Mouse (Mus musculus) heart, embryonic 16.5 days (tissue): ENCODE data around the gene Atcay. TPM values are rescaled to one million over a fixed set of nuclear protein-coding genes. Genes with fewer than 3 reads are reported as not detected.
A peak's percentile ranks its signal among the peaks of the same experiment; 100 is the strongest.
"Not testable (repeated sequence)": the region's sequence is repeated elsewhere in the genome, so short reads cannot be mapped to it uniquely, and the experiment has no call there.

Experiments used
- ATAC-seq: fragments of 200-750 bp; cut with Nextera tagmentation; replicated peaks from 2 replicates; pipeline ENCODE4 v1.8.0; 2017; ENCODE audit warnings: moderate number of reproducible peaks; ENCODE audit not compliant: insufficient read depth, low FRiP score; ENCODE audit errors: extremely low read depth
- H3K27ac ChIP-seq: fragments of 300-500 bp; sonication (generic); 2 replicates; pipeline ENCODE4 v1.5.1; 2014; ENCODE audit warnings: mild to moderate bottlenecking, low read length, control low read depth, moderate library complexity
- H3K27me3 ChIP-seq: fragments of 300-500 bp; sonication (generic); 2 replicates; pipeline ENCODE4 v1.6.1; 2014; ENCODE audit warnings: low read length, mixed read lengths; ENCODE audit not compliant: control insufficient read depth, insufficient read depth
- H3K36me3 ChIP-seq: fragments of 300-500 bp; sonication (generic); 2 replicates; pipeline ENCODE4 v1.6.1; 2014; ENCODE audit not compliant: control insufficient read depth, insufficient read depth
- H3K4me1 ChIP-seq: fragments of 300-500 bp; sonication (generic); 2 replicates; pipeline ENCODE4 v1.6.1; 2014; ENCODE audit warnings: low read length, mixed read lengths; ENCODE audit not compliant: control insufficient read depth, insufficient read depth
- H3K4me2 ChIP-seq: fragments of 300-500 bp; sonication (generic); 2 replicates; pipeline ENCODE4 v1.6.1; 2014; ENCODE audit warnings: low read depth, mild to moderate bottlenecking, control low read depth, low read length
- H3K4me3 ChIP-seq: fragments of 300-500 bp; sonication (generic); 2 replicates; pipeline ENCODE4 v1.5.1; 2014; ENCODE audit warnings: mild to moderate bottlenecking, control low read depth, low read length
- H3K9ac ChIP-seq: fragments of 300-500 bp; sonication (generic); 2 replicates; pipeline ENCODE4 v1.6.1; 2014; ENCODE audit warnings: low read length, control low read depth
- H3K9me3 ChIP-seq: fragments of 300-500 bp; sonication (generic); replicated peaks from 2 replicates; pipeline ENCODE4 v1.6.1; 2016; ENCODE audit warnings: low read length; ENCODE audit not compliant: control insufficient read depth
- WGBS: fragments of 180-500 bp; shearing (Covaris S2); extraction: QIAGEN DNeasy Blood & Tissue Kit; methylation state at CpG from one replicate; pipeline ENCODE4 v1.1.7; 2014; 5-methylcytosine and 5-hydroxymethylcytosine counted together
- polyA plus RNA-seq: library from polyadenylated mRNA; unstranded; fragments of >200 nt; fragmentation: Nextera tagmentation; extraction: Ambion mirVana; gene quantifications from 2 replicates; pipeline ENCODE4 v1.2.1, GENCODE M21; 2015

The Atcay gene
- polyA plus RNA-seq, 1 experiment from 2014 or later: 0.33 TPM

DNA sequence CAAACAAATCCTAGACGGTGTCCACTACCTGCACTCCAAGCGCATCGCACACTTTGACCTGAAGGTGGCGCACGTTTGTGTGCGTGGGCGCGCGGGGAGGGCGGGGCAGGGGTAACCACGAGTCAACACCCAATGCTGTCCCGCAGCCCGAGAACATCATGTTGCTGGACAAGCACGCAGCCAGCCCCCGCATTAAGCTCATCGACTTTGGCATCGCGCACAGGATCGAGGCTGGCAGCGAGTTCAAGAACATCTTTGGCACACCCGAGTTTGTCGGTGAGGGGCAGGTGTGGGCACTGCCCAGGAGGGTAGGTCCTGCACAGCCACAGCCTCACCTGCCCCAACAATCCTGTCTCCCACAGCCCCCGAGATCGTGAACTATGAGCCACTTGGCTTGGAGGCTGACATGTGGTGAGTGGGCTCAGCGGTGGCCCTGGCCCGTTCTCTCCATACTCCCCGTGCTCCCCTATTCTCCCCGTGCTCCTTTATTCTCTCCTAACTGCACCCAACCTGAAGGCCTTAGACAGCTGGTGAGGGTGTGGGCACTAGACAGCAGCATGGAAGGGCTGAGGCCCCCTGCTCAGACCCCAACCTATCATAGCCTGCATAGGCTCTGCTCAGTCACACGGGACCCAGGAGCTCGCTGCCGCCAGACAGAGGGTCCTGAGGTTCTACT, 40.3 kb downstream of the Atcay start:
- Histone ChIP-seq H3K27ac (no peak overlapping the region), H3K27me3 (0 out of 2 replicates have a peak, but pooled peaks cover 4% of the 10 kb centered on the region), H3K9me3 (no peaks in the 10 kb centered on the region), H3K9ac (no peak overlapping the region), H3K4me2 (no peak overlapping the region), H3K4me1 (peaks cover 24% of the 10 kb centered on the region), H3K4me3 (no peak overlapping the region), H3K36me3 (peaks cover 15% of the 10 kb centered on the region)
- ATAC-seq: no peak
- 67% methylated on average over 31 of the region's 31 CpGs for WGBS

DNA sequence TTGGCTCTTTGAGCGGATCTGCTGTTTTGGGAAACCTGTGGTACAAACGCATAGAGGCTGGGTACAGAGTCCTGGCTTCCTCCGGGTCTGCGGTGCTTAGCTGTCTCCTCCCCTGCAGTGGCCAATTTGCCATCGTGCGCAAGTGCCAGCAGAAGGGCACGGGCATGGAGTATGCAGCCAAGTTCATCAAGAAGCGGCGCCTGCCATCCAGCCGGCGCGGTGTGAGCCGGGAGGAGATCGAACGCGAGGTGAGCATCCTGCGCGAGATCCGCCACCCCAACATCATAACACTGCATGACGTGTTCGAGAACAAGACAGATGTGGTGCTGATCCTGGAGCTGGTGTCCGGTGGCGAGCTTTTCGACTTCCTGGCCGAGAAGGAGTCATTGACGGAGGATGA, 40.8 kb downstream of the Atcay start:
- peaks cover 29% of the 10 kb centered on the region for H3K4me1 ChIP-seq
- H3K4me2 ChIP-seq: no peak overlapping the region
- H3K27ac ChIP-seq: no peak overlapping the region
- no peak overlapping the region for H3K9ac ChIP-seq
- H3K36me3 ChIP-seq: peaks cover 16% of the 10 kb centered on the region
- no peaks in the 10 kb centered on the region for H3K9me3 ChIP-seq
- no peak for ATAC-seq
- no peak overlapping the region for H3K4me3 ChIP-seq
- no peaks in the 10 kb centered on the region for H3K27me3 ChIP-seq
- 82% methylated on average over 26 of the region's 26 CpGs for WGBS

DNA sequence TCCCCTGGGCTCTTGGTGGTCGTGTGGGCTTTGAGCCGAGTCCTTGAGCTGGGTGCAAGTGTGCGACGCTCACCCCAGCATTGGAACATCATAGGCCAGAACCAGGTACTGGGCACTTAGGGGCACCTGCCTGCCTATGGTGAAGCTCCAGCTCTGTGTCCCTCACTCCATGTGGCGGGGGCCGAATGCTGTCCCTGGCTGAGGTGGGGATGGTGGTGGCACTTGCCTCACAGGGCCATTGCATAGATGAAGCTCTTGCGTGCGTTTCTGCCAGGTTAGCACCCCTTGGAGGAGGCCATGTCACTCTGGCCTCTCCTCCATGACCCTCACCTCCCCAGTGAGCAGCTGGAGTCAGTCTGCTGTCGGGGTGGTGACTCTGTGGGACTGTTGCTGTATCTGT, 43.5 kb downstream of the Atcay start:
- peaks cover 24% of the 10 kb centered on the region for H3K4me1 ChIP-seq
- no peaks in the 10 kb centered on the region for H3K27me3 ChIP-seq
- 93% methylated on average over 9 of the region's 9 CpGs for WGBS
- no peak overlapping the region for H3K27ac ChIP-seq
- H3K4me3 ChIP-seq: no peak overlapping the region
- H3K36me3 ChIP-seq: peaks cover 21% of the 10 kb centered on the region
- no peak overlapping the region for H3K9ac ChIP-seq
- H3K9me3 ChIP-seq: no peaks in the 10 kb centered on the region
- no peak for ATAC-seq
- no peak overlapping the region for H3K4me2 ChIP-seq

DNA sequence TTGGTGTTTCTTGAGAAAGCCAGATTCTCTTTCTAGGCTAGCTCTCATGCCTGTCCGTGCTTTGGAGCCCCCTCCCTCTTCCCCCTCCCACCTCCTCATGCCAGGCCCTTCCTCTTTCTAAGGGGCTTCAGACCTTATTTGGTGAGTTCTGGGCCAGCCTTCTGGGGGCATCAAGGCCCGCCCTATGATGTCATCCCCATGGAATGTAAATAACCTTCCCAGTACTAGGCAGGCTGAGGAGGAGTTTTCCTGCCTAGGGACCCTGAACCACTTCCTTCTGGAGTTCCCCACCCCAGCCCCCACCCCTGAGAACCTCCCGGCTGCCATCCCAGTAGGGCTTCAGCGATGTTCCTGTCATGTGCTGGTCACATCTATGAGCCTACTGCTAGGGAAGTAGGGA, 45.9 kb downstream of the Atcay start:
- Histone ChIP-seq H3K36me3 (peaks cover 35% of the 10 kb centered on the region), H3K4me1 (peaks cover 20% of the 10 kb centered on the region), H3K4me2 (no peak overlapping the region), H3K9me3 (no peaks in the 10 kb centered on the region), H3K9ac (no peak overlapping the region), H3K27ac (peak overlapping the region; percentile 43), H3K4me3 (no peak overlapping the region), H3K27me3 (no peaks in the 10 kb centered on the region)
- ATAC-seq: no peak; the same call in 1 of the 2 replicates
- 13% methylated on average over 4 of the region's 4 CpGs for WGBS

DNA sequence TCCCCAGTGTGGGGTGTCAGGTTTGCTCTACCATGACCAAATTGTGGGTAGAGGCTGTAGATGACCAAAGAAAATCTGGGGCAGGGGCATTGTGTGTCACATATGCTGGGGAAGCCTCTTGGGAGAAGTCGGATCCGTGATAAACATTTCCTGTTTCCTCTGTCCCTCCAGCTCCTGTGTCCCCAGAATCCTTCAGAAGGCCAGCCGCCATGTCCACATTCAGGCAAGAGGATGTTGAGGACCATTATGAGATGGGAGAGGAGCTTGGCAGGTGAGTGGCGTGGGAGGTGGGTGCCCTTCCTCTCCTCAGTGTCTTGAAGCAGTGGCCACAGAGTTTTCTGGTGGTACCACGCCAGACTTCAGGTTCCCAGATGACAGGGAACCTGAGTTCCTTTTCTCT, 46.8 kb downstream of the Atcay start, which contains the start of gene 4930442H23Rik:
Gene 4930442H23Rik, minus strand, starts transcription at position 45 of the 400 bp plus-strand sequence.
- Histone ChIP-seq H3K27ac (peak within 1 kb of the TSS; percentile 88), H3K9ac (peak within 1 kb of the TSS; percentile 86), H3K27me3 (no peaks in the 10 kb centered on the region), H3K4me2 (peak within 1 kb of the TSS; percentile 75), H3K4me1 (peaks cover 20% of the 10 kb centered on the region), H3K4me3 (peak within 1 kb of the TSS; percentile 79), H3K36me3 (peaks cover 44% of the 10 kb centered on the region), H3K9me3 (no peaks in the 10 kb centered on the region)
- 74% methylated on average over 5 of the region's 5 CpGs for WGBS
- no peak for ATAC-seq

DNA sequence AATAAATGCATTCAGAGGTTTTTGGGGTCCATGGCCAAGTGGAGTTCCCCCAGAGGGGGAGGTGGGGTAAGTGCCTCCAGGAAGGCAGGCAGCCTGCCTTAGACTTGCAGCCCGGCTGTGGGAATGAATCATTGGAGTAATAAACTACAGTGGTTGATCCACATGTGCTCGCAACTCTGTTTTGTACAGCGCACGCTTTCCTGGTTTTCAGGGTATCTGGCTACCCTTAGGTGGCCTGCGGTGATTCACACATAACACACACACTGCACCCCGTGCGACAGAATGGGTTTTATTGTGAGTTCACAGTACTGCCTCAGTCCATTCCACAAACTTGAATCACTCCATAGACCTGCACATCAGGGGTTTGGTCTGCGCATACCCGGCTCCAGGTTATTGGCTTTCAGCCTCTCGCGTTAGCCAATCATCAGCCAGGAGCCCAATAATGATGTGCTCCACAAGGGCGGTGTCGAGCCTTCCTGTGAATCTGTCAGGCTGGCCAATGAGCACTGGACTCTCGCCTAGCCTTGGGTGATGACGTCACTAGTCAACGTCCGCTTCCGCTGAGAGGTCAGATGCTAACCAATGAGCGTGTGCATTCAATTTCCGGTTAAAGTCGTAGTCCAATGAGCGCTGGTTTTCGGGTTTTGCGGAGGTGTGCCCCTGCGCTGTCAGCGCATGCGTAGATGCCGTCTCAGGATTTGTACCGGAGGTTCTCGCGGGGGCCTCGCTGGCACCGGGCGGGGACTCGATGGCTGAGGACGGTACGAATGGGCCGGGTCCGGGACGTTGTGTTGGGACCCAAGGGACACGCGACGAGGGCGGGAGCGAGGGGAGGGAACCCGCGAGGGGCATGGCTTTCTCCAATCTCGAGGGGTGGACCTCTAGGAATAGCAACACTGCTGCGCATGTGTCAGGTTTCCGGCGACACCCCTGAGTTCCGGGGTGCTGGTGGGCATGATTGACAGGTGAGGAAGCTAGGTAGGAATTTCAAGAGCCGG, 48.0 kb downstream of the Atcay start, which contains the start of gene Dapk3:
Gene Dapk3, plus strand, starts transcription at position 670 of the 998 bp plus-strand sequence.
- H3K4me2 ChIP-seq: peak within 1 kb of the TSS; percentile 75
- H3K9me3 ChIP-seq: no peaks in the 10 kb centered on the region
- H3K36me3 ChIP-seq: peaks cover 53% of the 10 kb centered on the region
- peak; percentile 94 for ATAC-seq
- H3K9ac ChIP-seq: peak within 1 kb of the TSS; percentile 86
- WGBS: 5% methylated on average over 53 of the region's 53 CpGs
- peaks cover 30% of the 10 kb centered on the region for H3K4me1 ChIP-seq
- H3K27ac ChIP-seq: peak within 1 kb of the TSS; percentile 88
- no peaks in the 10 kb centered on the region for H3K27me3 ChIP-seq
- peak within 1 kb of the TSS; percentile 79 for H3K4me3 ChIP-seq

DNA sequence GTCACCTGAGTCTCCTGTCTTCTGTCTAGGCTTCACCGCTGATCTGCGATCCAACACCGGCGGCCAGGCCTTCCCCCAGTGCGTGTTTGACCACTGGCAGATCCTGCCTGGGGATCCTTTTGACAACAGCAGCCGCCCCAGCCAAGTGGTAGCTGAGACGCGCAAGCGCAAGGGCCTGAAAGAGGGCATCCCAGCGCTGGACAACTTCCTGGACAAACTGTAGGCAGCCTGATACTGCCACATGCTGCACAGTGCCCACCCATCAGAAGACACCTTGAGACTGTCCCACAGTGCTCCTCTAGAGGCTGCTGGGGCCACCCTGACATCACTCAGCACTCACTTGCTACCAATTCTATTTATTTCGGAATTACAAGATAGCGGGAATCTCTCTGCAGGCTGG, 48.8 kb downstream of the Atcay start:
- Histone ChIP-seq H3K4me1 (peaks cover 32% of the 10 kb centered on the region), H3K27ac (peak overlapping the region; percentile 41; the same call in 1 of the 2 replicates), H3K36me3 (peaks cover 53% of the 10 kb centered on the region)
- not testable (repeated sequence) for ATAC-seq, H3K9me3 ChIP-seq, H3K9ac ChIP-seq, H3K27me3 ChIP-seq, H3K4me3 ChIP-seq, H3K4me2 ChIP-seq
- 66% methylated on average over 12 of the region's 12 CpGs for WGBS

DNA sequence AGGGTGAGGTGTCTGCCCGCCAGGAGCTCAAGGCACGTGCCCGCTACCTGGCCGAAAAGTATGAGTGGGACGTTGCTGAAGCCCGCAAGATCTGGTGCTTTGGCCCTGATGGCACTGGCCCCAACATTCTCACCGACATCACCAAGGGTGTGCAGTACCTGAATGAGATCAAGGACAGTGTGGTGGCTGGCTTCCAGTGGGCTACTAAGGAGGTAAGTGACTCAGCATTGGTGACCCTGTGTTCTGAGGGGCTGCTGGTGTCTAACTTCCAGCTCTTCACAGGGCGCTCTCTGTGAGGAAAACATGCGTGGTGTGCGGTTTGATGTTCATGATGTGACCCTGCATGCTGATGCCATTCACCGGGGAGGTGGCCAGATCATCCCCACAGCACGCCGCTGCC, 49.7 kb downstream of the Atcay start:
- H3K4me1 ChIP-seq: peaks cover 32% of the 10 kb centered on the region
- no peaks in the 10 kb centered on the region for H3K27me3 ChIP-seq
- ATAC-seq: no peak
- peaks cover 53% of the 10 kb centered on the region for H3K36me3 ChIP-seq
- H3K9me3 ChIP-seq: no peaks in the 10 kb centered on the region
- no peak overlapping the region for H3K9ac ChIP-seq
- WGBS: 88% methylated on average over 13 of the region's 13 CpGs
- no peak overlapping the region for H3K4me3 ChIP-seq
- no peak overlapping the region for H3K4me2 ChIP-seq
- no peak overlapping the region for H3K27ac ChIP-seq
